Mouse (Mus musculus) MEL (cell line): ENCODE measurements around the gene Ss18l2. TPM values are rescaled to one million over a fixed set of nuclear protein-coding genes. Genes with fewer than 3 reads are reported as not detected.

Source experiments
- DNase-seq: peaks from one replicate; pipeline ENCODE4 v3.0.0; 2011; ENCODE audit warnings: low read depth, low spot score
- H3K27ac ChIP-seq: 2 replicates; pipeline ENCODE4 v1.5.1; 2012; ENCODE audit warnings: low read depth, mild to moderate bottlenecking, control low read depth, low read length, moderate library complexity; ENCODE audit not compliant: control insufficient read depth
- H3K27me3 ChIP-seq, 2 experiments: fragments of 150-350 bp in 1 of 2; sonication (generic) in 1 of 2; 2 replicates each; pipeline ENCODE4 v1.6.1; 2012; ENCODE audit warnings: low read length in 2 of 2, mild to moderate bottlenecking in 2 of 2, improper control_type of control experiment in 1 of 2, moderate library complexity in 1 of 2; ENCODE audit not compliant: insufficient read depth in 2 of 2, control insufficient read depth in 1 of 2
- H3K36me3 ChIP-seq, 2 experiments: 2 replicates each; pipeline ENCODE4 v1.6.1; 2012 to 2014; ENCODE audit warnings: low read length in 2 of 2, improper control_type of control experiment in 1 of 2, inconsistent platforms in 1 of 2, mild to moderate bottlenecking in 1 of 2; ENCODE audit not compliant: insufficient read depth in 2 of 2, control insufficient read depth in 1 of 2
- H3K4me1 ChIP-seq, 2 experiments: fragments of 150-350 bp in 1 of 2; sonication (generic) in 1 of 2; 2 replicates each; pipeline ENCODE4 v1.6.1; 2012; ENCODE audit warnings: low read length in 2 of 2, improper control_type of control experiment in 1 of 2, mild to moderate bottlenecking in 1 of 2; ENCODE audit not compliant: insufficient read depth in 2 of 2, control insufficient read depth in 1 of 2
- H3K4me3 ChIP-seq, 2 experiments: fragments of 150-350 bp in 1 of 2; sonication (generic) in 1 of 2; 2 replicates each; pipeline ENCODE4 v1.5.1; 2012; ENCODE audit warnings: low read depth in 2 of 2, low read length in 2 of 2, mild to moderate bottlenecking in 2 of 2, moderate library complexity in 2 of 2, control low read depth in 1 of 2, improper control_type of control experiment in 1 of 2; ENCODE audit not compliant: control insufficient read depth in 1 of 2, insufficient read depth in 1 of 2
- H3K79me2 ChIP-seq: 2 replicates; pipeline ENCODE4 v1.6.1; 2012; ENCODE audit warnings: mild to moderate bottlenecking, low read length, moderate library complexity; ENCODE audit not compliant: control insufficient read depth, poor library complexity, insufficient read depth
- H3K9ac ChIP-seq: 2 replicates; pipeline ENCODE4 v1.6.1; 2012; ENCODE audit warnings: low read depth, mild to moderate bottlenecking, control low read depth, low read length, moderate library complexity; ENCODE audit not compliant: control insufficient read depth, poor library complexity, severe bottlenecking
- H3K9me3 ChIP-seq: fragments of 150-350 bp; sonication (generic); replicated peaks from 2 replicates; pipeline ENCODE4 v1.6.1; 2012; ENCODE audit warnings: mild to moderate bottlenecking, low read length, improper control_type of control experiment, moderate library complexity; ENCODE audit not compliant: insufficient read depth
- CHD2 ChIP-seq: IDR thresholded peaks from 2 replicates; pipeline ENCODE4 v1.6.1; 2011; ENCODE audit warnings: low read length, improper control_type of control experiment
- ETS1 ChIP-seq: IDR thresholded peaks from 2 replicates; pipeline ENCODE4 v1.6.1; 2012; ENCODE audit warnings: low read depth, mild to moderate bottlenecking, inconsistent platforms, low read length, improper control_type of control experiment, moderate library complexity
- MAX ChIP-seq: IDR thresholded peaks from 2 replicates; pipeline ENCODE4 v1.6.1; 2011; ENCODE audit warnings: low read length, improper control_type of control experiment
- NELFE ChIP-seq: IDR thresholded peaks from 2 replicates; pipeline ENCODE4 v1.6.1; 2011; ENCODE audit warnings: low read depth, low read length, improper control_type of control experiment
- NRF1 ChIP-seq: IDR thresholded peaks from 2 replicates; pipeline ENCODE4 v1.6.1; 2014; ENCODE audit warnings: low read depth, mild to moderate bottlenecking, inconsistent platforms, low read length, improper control_type of control experiment, moderate library complexity; ENCODE audit not compliant: poor library complexity, insufficient read depth, severe bottlenecking
- POLR2AphosphoS5 ChIP-seq: IDR thresholded peaks from 2 replicates; pipeline ENCODE4 v1.6.1; 2012; ENCODE audit warnings: low read depth, borderline replicate concordance, mild to moderate bottlenecking, inconsistent platforms, low read length, moderate library complexity, mixed read lengths
- RCOR1 ChIP-seq: IDR thresholded peaks from 2 replicates; pipeline ENCODE4 v1.6.1; 2012; ENCODE audit warnings: low read depth, mild to moderate bottlenecking, inconsistent platforms, low read length, improper control_type of control experiment
- SMC3 ChIP-seq: IDR thresholded peaks from 2 replicates; pipeline ENCODE4 v1.6.1; 2011; ENCODE audit warnings: low read depth, low read length, improper control_type of control experiment
- TAL1 ChIP-seq: IDR thresholded peaks from 2 replicates; pipeline ENCODE4 v1.6.1; 2012; ENCODE audit warnings: mild to moderate bottlenecking, inconsistent platforms, low read length, moderate library complexity, mixed read lengths
- USF2 ChIP-seq, 2 experiments: IDR thresholded peaks; 2 replicates each; pipeline ENCODE4 v1.6.1; 2011 to 2012; ENCODE audit warnings: improper control_type of control experiment in 2 of 2, low read length in 2 of 2, borderline replicate concordance in 1 of 2, inconsistent platforms in 1 of 2, low read depth in 1 of 2, mild to moderate bottlenecking in 1 of 2; ENCODE audit not compliant: insufficient read depth in 1 of 2
- ZNF384 ChIP-seq: IDR thresholded peaks from 2 replicates; pipeline ENCODE4 v1.6.1; 2012; ENCODE audit warnings: low read depth, mild to moderate bottlenecking, inconsistent platforms, low read length, improper control_type of control experiment
- polyA plus RNA-seq, 2 experiments: library from polyadenylated mRNA; stranded (reverse) in 1 of 2; unstranded in 1 of 2; fragments of >175 nt in 1 of 2; fragments of >200 nt in 1 of 2; gene quantifications; 2 replicates each; pipeline versions ENCODE4 v1.2.1 to v1.2.4; 2012; ENCODE audit warnings: low replicate concordance in 2 of 2, low read depth in 1 of 2; ENCODE audit not compliant: insufficient read length in 2 of 2, insufficient read depth in 1 of 2, missing spikeins in 1 of 2
- total RNA-seq: library from RNA; depleted of rRNA; stranded (reverse); fragments of 300-350 nt; gene quantifications from 2 replicates; pipeline ENCODE4 v1.2.3, GENCODE M21; 2012; rRNA removed

Gene Ss18l2
- total and polyA plus RNA-seq, 3 experiments = 47.8 to 48.5 TPM; not detected in 1

DNA sequence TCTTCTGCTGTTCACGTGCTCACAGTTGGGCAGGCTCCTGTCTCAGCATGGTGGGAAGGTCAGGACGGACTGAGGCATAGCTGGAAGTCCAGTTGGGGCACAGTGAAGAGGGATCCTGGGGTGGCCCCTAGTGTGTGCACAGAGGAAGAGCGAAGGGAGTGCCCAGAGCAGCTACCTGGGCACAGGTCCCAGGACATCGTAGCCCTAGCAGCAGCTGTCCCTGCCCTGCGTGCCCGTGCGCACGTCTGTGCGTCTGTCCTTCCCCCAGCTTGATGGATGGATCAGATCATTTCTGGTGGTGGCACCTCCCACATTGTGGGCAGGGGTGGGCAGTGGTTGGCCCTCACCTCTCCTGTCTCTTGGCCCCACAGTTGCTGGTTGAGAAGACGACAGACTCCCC is 52.1 kb downstream of the Ss18l2 start:
- Histone ChIP-seq H3K4me3 (no peak overlapping the region), H3K4me1 (no peaks in the 10 kb centered on the region), H3K27me3 (no peaks in the 10 kb centered on the region), H3K27ac (no peak overlapping the region), H3K9ac (no peak overlapping the region), H3K36me3 (no peaks in the 10 kb centered on the region), H3K79me2 (no peaks in the 10 kb centered on the region), H3K9me3 (no peaks in the 10 kb centered on the region)
- TF ChIP-seq NRF1 (no peak), ETS1 (no peak), CHD2 (no peak), RCOR1 (no peak), ZNF384 (no peak), SMC3 (no peak)
- no peak for DNase-seq

DNA sequence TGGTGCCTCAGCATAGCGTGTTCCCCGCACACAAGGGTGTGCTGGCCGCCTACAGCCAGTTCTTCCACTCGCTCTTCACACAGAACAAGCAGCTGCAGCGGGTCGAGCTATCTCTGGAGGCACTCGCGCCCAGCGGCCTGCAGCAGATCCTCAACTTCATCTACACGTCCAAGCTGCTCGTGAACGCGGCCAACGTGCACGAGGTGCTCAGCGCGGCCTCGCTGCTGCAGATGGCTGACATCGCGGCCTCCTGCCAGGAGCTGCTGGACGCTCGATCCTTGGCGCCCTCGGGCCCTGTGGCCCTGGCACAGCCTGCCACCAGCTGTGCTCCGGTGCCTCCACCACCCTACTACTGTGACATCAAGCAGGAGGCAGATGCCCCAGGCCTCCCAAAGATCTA is 52.6 kb downstream of the Ss18l2 start:
- H3K36me3 ChIP-seq = no peaks in the 10 kb centered on the region
- no peaks in the 10 kb centered on the region for H3K9me3 ChIP-seq
- H3K9ac ChIP-seq = no peak overlapping the region
- H3K27me3 ChIP-seq = no peaks in the 10 kb centered on the region
- TF ChIP-seq POLR2AphosphoS5 (no peak), MAX (no peak), USF2 (IDR thresholded peaks at IDR 0.05; ENCODE audit: borderline replicate concordance in 1 of 2, insufficient read depth in 1 of 2, low read depth in 1 of 2, low read length in 2 of 2) (no peak), NELFE (no peak), TAL1 (no peak)
- TF ChIP-seq, all 39 proteins: peak for 0
- Histone ChIP-seq H3K79me2 (no peaks in the 10 kb centered on the region), H3K4me3 (no peak overlapping the region), H3K4me1 (no peaks in the 10 kb centered on the region), H3K27ac (no peak overlapping the region)
- no peak for DNase-seq

Other genes starting within 250 kb of the Ss18l2 start
- gene Cck, start 214.6 kb upstream of the Ss18l2 start, total RNA-seq = not detected in 2 replicates
- gene Cck, start 214.6 kb upstream of the Ss18l2 start, polyA plus RNA-seq = not detected
- gene Lyzl4, start 68.2 kb upstream of the Ss18l2 start, total RNA-seq = not detected in 2 replicates
- gene Lyzl4, start 68.2 kb upstream of the Ss18l2 start, polyA plus RNA-seq = not detected
- not detected in 2 replicates for gene Vipr1, start 67.6 kb upstream of the Ss18l2 start, total RNA-seq
- gene Vipr1, start 67.6 kb upstream of the Ss18l2 start, polyA plus RNA-seq = not detected
- gene Sec22c, start 4.8 kb upstream of the Ss18l2 start, total RNA-seq = 5.9 and 6.6 TPM in 2 replicates
- 10 to 100 TPM in 1 of 2 experiments, not detected in 1; 10.9 TPM for gene Sec22c, start 4.8 kb upstream of the Ss18l2 start, polyA plus RNA-seq
- 32.0 and 32.4 TPM in 2 replicates for gene Nktr, start 8.8 kb downstream of the Ss18l2 start, total RNA-seq
- gene Nktr, start 8.8 kb downstream of the Ss18l2 start, polyA plus RNA-seq = 10 to 100 TPM; 34.3 to 70.7 TPM
- gene Zfp651, start 49.0 kb downstream of the Ss18l2 start, total RNA-seq = 0.12 TPM in 1 of 2 replicates, not detected in the other
- under 1 TPM in 1 of 2 experiments, not detected in 1; 0.07 TPM for gene Zfp651, start 49.0 kb downstream of the Ss18l2 start, polyA plus RNA-seq
- not detected in 2 replicates for gene Klhl40, start 67.3 kb downstream of the Ss18l2 start, total RNA-seq
- not detected for gene Klhl40, start 67.3 kb downstream of the Ss18l2 start, polyA plus RNA-seq
- gene Hhatl, start 82.2 kb downstream of the Ss18l2 start, total RNA-seq = not detected in 2 replicates
- gene Hhatl, start 82.2 kb downstream of the Ss18l2 start, polyA plus RNA-seq = not detected
- not detected in 2 replicates for gene Ccdc13, start 129.1 kb downstream of the Ss18l2 start, total RNA-seq
- gene Ccdc13, start 129.1 kb downstream of the Ss18l2 start, polyA plus RNA-seq = not detected
- 142 and 248 TPM in 2 replicates for gene Higd1a, start 148.0 kb downstream of the Ss18l2 start, total RNA-seq
- 100 to 1,000 TPM in 1 of 2 experiments, not detected in 1; 177 TPM for gene Higd1a, start 148.0 kb downstream of the Ss18l2 start, polyA plus RNA-seq
- gene Ackr2, start 188.0 kb downstream of the Ss18l2 start, total RNA-seq = not detected in 2 replicates
- gene Ackr2, start 188.0 kb downstream of the Ss18l2 start, polyA plus RNA-seq = not detected
- not detected in 2 replicates for gene Cyp8b1, start 206.0 kb downstream of the Ss18l2 start, total RNA-seq
- gene Cyp8b1, start 206.0 kb downstream of the Ss18l2 start, polyA plus RNA-seq = not detected
- 0.12 and 0.16 TPM in 2 replicates for gene Fam198a, start 240.7 kb downstream of the Ss18l2 start, total RNA-seq
- gene Fam198a, start 240.7 kb downstream of the Ss18l2 start, polyA plus RNA-seq = under 1 TPM in 1 of 2 experiments, not detected in 1; 0.26 TPM